Mouse (Mus musculus): Measurements from ENCODE around the gene Bach1. TPM values are rescaled to one million over a fixed set of nuclear protein-coding genes. Genes with fewer than 3 reads are reported as not detected.

The Bach1 gene
- polyA plus RNA-seq, 1 experiment, result 5.6 TPM

- no peak for TF ChIP-seq GATA1 (IDR thresholded peaks at IDR 0.05; ENCODE audit: low read length)
Observed at GRCm38 (mm10) chr16:87670091-87670820, 28.5 kb upstream of the Bach1 start.

GRCm38 (mm10) chr16:87670821-87671165, 28.0 kb upstream of the Bach1 start:
- TF ChIP-seq GATA1 (IDR thresholded peaks at IDR 0.05; ENCODE audit: low read length), result no peak

GRCm38 (mm10) chr16:87671336-87671735, 27.4 kb upstream of the Bach1 start:
- TF ChIP-seq GATA1 (IDR thresholded peaks at IDR 0.05; ENCODE audit: low read length), result no peak

GRCm38 (mm10) chr16:87673155-87673554, 25.6 kb upstream of the Bach1 start:
- TF ChIP-seq GATA1 (IDR thresholded peaks at IDR 0.05; ENCODE audit: low read length), result no peak

GRCm38 (mm10) chr16:87676182-87676581, 22.6 kb upstream of the Bach1 start:
- no peak for TF ChIP-seq GATA1 (IDR thresholded peaks at IDR 0.05; ENCODE audit: low read length)

- TF ChIP-seq GATA1 (IDR thresholded peaks at IDR 0.05; ENCODE audit: low read length), result no peak
Observed at GRCm38 (mm10) chr16:87678667-87679066, 20.1 kb upstream of the Bach1 start.

GRCm38 (mm10) chr16:87680912-87681634, 17.7 kb upstream of the Bach1 start:
- no peak for TF ChIP-seq GATA1 (IDR thresholded peaks at IDR 0.05; ENCODE audit: low read length)

- TF ChIP-seq GATA1 (IDR thresholded peaks at IDR 0.05; ENCODE audit: low read length), result no peak
Observed at GRCm38 (mm10) chr16:87681848-87682247, 16.9 kb upstream of the Bach1 start.

- TF ChIP-seq GATA1 (IDR thresholded peaks at IDR 0.05; ENCODE audit: low read length), result no peak
Observed at GRCm38 (mm10) chr16:87686458-87686857, 12.3 kb upstream of the Bach1 start.

- no peak for TF ChIP-seq GATA1 (IDR thresholded peaks at IDR 0.05; ENCODE audit: low read length)
Observed at GRCm38 (mm10) chr16:87687346-87687745, 11.4 kb upstream of the Bach1 start.

GRCm38 (mm10) chr16:87689225-87689624, 9.5 kb upstream of the Bach1 start:
- TF ChIP-seq GATA1 (IDR thresholded peaks at IDR 0.05; ENCODE audit: low read length), result no peak

- no peak for TF ChIP-seq GATA1 (IDR thresholded peaks at IDR 0.05; ENCODE audit: low read length)
Observed at GRCm38 (mm10) chr16:87690506-87690905, 8.2 kb upstream of the Bach1 start.

- no peak for TF ChIP-seq GATA1 (IDR thresholded peaks at IDR 0.05; ENCODE audit: low read length)
Observed at GRCm38 (mm10) chr16:87691102-87691501, 7.6 kb upstream of the Bach1 start.

- TF ChIP-seq GATA1 (IDR thresholded peaks at IDR 0.05; ENCODE audit: low read length), result no peak
Observed at GRCm38 (mm10) chr16:87692591-87692990, 6.2 kb upstream of the Bach1 start.

- no peak for TF ChIP-seq GATA1 (IDR thresholded peaks at IDR 0.05; ENCODE audit: low read length)
Observed at GRCm38 (mm10) chr16:87697707-87698365, 909 bp upstream of the Bach1 start.

- no peak for TF ChIP-seq GATA1 (IDR thresholded peaks at IDR 0.05; ENCODE audit: low read length)
Observed at GRCm38 (mm10) chr16:87699306-87699692, 554 bp downstream of the Bach1 start.

Data from G1E-ER4 (cell line).